Mouse (Mus musculus) megakaryocyte, embryonic 14.5 days (primary cell): Measurements from ENCODE around the gene Ccdc62. TPM values are rescaled to one million over a fixed set of nuclear protein-coding genes. Genes with fewer than 3 reads are reported as not detected.

Experiments
- H3K27me3 ChIP-seq: replicated peaks from 2 replicates; pipeline ENCODE3; 2012; ENCODE audit warnings: inconsistent platforms
- H3K36me3 ChIP-seq: replicated peaks from 2 replicates; pipeline ENCODE3; 2012; ENCODE audit warnings: low read length, inconsistent platforms, mixed read lengths
- H3K4me1 ChIP-seq: 2 replicates; pipeline ENCODE4 v1.6.1; 2012; ENCODE audit warnings: inconsistent platforms
- H3K4me3 ChIP-seq: replicated peaks from 2 replicates; pipeline ENCODE3; 2012; ENCODE audit warnings: moderate library complexity, mild to moderate bottlenecking, inconsistent platforms
- H3K9me3 ChIP-seq: 2 replicates; pipeline ENCODE4 v1.6.1; 2012; ENCODE audit warnings: inconsistent platforms
- FLI1 ChIP-seq: IDR thresholded peaks from 2 replicates; pipeline ENCODE4 v1.6.1; 2012; ENCODE audit warnings: low read length, inconsistent platforms, mixed read lengths
- GATA1 ChIP-seq: IDR thresholded peaks from 3 replicates; pipeline ENCODE4 v1.6.1; 2012; ENCODE audit warnings: mixed read lengths, low read length, inconsistent platforms, borderline replicate concordance
- polyA plus RNA-seq: library from polyadenylated mRNA; stranded (reverse); fragments of >175 nt; gene quantifications from 2 replicates; pipeline ENCODE4 v1.2.3, GENCODE M21; 2012; ENCODE audit warnings: low replicate concordance; ENCODE audit not compliant: insufficient read depth

The Ccdc62 gene
- polyA plus RNA-seq, 1 experiment, result 2.1 TPM

DNA sequence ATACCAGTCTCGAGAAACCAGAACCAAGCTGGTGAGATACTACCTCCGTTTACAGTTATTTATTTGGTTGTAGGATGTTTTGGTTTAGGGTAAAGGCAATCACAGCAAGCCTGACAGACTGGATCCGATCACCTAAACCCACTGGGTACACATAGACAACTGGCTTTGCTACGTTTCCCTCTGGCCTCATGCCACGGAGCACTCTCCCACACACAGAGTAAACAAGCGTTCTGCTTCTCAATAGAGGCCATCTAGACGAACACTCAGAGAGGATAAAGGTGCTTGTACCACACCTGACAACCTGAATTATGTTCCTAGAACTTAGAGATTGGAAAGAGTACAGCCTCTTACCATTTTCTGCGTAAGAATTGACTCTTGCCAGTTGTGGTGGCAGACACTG lies 29.6 kb downstream of the Ccdc62 start:
- TF ChIP-seq GATA1 (no peak), FLI1 (no peak)
- Histone ChIP-seq H3K9me3 (no peaks in the 10 kb centered on the region; the same call in 1 of the 2 replicates), H3K4me3 (no peak overlapping the region), H3K27me3 (peaks cover 12% of the 10 kb centered on the region), H3K4me1 (peaks cover 3% of the 10 kb centered on the region), H3K36me3 (no peaks in the 10 kb centered on the region)

DNA sequence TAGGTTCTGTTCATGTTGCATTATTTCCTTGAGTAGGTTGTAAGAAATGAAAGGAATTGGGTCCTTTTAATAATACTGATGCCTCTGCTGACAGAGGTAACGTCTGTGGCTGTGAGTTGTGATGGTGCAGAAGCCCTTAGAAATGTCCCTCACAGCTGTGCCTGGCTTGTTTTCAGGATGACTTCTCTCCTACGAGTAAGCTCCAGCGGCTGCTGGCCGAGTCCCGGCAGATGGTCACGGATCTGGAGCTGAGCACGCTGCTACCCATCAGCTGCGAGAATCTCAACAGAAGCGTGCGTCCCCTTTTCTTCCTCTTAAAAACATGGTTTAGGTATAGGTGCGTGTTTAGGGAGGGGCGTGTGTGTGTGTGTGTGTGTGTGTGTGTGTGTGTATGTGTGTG lies 30.6 kb downstream of the Ccdc62 start:
- Histone ChIP-seq H3K4me3 (no peak overlapping the region), H3K9me3 (no peaks in the 10 kb centered on the region; the same call in 1 of the 2 replicates), H3K27me3 (peaks cover 12% of the 10 kb centered on the region), H3K4me1 (peaks cover 3% of the 10 kb centered on the region), H3K36me3 (no peaks in the 10 kb centered on the region)
- TF ChIP-seq GATA1, result no peak
- no peak for TF ChIP-seq FLI1

DNA sequence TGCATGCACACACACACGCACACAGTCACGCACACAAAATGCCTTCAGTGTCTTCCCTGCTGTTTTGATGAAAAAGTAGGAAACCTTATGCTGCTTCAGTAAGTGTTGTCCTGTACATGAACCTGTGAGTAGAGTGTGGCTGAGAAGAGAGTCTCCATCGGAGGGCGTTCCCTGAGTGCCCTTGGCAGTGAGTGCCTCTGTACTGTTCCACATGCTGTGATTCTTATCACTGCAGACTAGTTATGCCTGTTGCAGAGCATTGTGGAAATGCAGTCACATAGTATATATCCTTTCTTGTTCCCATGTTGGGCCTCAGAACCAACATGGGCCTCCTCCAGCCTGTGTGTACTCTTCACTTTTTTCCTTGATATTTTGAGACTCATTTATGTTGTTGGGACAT lies 33.7 kb downstream of the Ccdc62 start:
- H3K4me1 ChIP-seq, result peaks cover 6% of the 10 kb centered on the region
- peaks cover 10% of the 10 kb centered on the region for H3K27me3 ChIP-seq
- no peak overlapping the region for H3K4me3 ChIP-seq
- TF ChIP-seq FLI1, result no peak
- no peak for TF ChIP-seq GATA1
- no peaks in the 10 kb centered on the region; the same call in 1 of the 2 replicates for H3K9me3 ChIP-seq
- H3K36me3 ChIP-seq, result no peaks in the 10 kb centered on the region

DNA sequence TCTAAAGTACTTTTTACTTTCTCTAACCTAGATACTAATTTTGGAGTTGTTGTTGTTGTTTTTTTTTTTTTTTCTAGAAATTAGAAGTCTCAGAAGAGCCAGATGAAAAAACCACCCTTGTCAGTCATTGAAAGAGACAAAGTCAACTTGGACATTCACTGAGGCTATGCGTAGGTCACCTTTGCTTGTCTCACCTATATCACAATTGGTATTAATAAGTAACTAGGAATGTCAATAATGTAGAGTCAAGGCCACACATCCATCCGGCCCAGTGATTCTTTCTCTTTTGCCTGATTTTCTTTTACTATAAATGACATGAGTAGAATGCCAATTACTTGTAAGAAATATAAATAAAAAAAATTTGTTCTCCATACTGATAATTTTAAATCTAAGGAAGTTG lies 36.3 kb downstream of the Ccdc62 start:
- H3K4me1 ChIP-seq, result peaks cover 6% of the 10 kb centered on the region
- H3K4me3 ChIP-seq, result no peak overlapping the region
- no peaks in the 10 kb centered on the region; the same call in 1 of the 2 replicates for H3K9me3 ChIP-seq
- peaks cover 19% of the 10 kb centered on the region for H3K27me3 ChIP-seq
- H3K36me3 ChIP-seq, result no peaks in the 10 kb centered on the region
- TF ChIP-seq FLI1 (no peak), GATA1 (no peak)

DNA sequence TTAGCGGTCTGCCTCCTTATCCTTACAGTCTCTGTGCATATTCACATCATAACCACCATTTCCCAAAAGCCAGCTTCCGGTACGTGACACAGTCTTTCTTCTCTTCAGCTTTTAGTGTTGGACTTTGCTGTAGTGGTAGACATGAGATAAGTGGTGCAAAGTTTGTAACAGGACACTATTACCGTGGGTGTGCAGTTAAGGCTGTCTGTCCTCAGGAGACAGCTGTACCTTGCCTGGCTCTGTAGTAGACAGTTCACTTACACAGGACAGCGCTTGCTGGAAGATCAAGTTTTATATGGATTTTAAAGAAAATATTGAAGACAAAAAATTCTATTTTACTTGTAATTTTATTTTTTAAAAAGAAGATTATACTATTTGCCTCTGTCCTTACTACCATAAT lies 38.0 kb downstream of the Ccdc62 start:
- H3K36me3 ChIP-seq, result no peaks in the 10 kb centered on the region
- H3K4me3 ChIP-seq, result no peak overlapping the region
- no peaks in the 10 kb centered on the region for H3K9me3 ChIP-seq
- H3K4me1 ChIP-seq, result peaks cover 11% of the 10 kb centered on the region
- peaks cover 32% of the 10 kb centered on the region for H3K27me3 ChIP-seq
- TF ChIP-seq GATA1 (no peak), FLI1 (no peak)

DNA sequence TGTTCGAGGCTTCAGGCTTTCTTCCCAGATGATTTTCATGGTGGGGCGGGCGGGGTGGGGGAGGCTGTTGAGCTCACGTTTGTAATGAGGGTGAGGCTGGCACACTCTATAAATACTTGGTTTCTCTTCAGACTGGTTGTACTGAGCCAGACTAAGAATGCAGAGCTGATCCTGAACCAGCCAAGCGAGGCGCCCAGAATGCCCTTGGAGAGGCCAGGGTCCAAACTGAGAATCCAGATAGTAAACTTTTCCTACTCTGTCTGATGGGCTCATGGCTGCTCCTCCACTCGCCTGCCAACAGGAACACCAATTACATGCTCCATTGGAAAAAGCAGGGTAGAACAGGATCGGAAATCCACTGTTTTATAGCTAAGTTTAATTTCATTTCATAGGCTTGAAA lies 38.7 kb downstream of the Ccdc62 start:
- TF ChIP-seq GATA1, result no peak
- TF ChIP-seq FLI1, result no peak

DNA sequence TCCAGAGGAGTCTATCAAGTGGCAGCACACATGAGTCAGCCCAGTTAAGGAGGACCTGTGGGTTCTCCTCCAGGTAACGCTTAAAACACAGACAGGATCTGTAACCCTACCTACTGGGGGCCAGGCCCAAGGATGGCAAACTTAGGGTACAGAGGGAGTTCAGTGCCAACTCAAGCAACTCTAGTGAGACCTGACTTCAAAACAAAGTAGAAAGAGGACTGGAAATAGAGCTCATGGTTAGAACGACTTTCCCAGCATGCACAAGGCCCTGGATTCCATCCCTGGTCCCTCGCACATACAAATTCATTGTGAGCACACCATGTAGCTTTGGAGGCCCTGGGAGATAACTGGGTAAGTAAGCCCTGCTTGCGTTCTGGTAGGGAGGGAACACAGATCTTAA lies 40.1 kb downstream of the Ccdc62 start:
- Histone ChIP-seq H3K4me1 (peaks cover 25% of the 10 kb centered on the region), H3K36me3 (no peaks in the 10 kb centered on the region), H3K4me3 (no peak overlapping the region), H3K9me3 (no peaks in the 10 kb centered on the region), H3K27me3 (peaks cover 43% of the 10 kb centered on the region)
- no peak for TF ChIP-seq FLI1
- TF ChIP-seq GATA1, result no peak

More for the DNA sequence above, 38.7 kb downstream of the Ccdc62 start:
- no peaks in the 10 kb centered on the region for H3K36me3 ChIP-seq
- peaks cover 35% of the 10 kb centered on the region for H3K27me3 ChIP-seq
- H3K4me3 ChIP-seq, result no peak overlapping the region
- H3K4me1 ChIP-seq, result peaks cover 18% of the 10 kb centered on the region
- no peaks in the 10 kb centered on the region for H3K9me3 ChIP-seq

DNA sequence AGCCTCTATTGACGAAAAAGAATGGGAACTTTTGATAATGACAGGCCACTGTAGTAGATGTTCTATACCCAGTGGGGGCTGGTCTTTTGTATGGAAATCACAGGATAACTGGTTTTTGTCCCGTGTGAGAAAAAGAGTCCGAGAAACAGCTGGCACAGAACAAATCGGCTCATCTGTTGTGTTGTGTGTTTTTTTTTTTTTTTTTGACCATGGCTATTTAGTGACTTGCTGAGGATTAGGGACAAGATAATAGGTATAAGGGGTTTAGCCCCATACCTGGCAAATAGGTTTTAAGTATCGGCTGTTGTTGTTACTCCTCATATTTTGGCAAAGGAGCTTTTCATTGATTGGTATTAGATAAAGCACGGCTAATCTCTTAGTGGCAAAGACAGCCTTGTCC lies 42.0 kb downstream of the Ccdc62 start:
- TF ChIP-seq GATA1 (no peak), FLI1 (no peak)
- H3K27me3 ChIP-seq, result peaks cover 60% of the 10 kb centered on the region
- H3K4me1 ChIP-seq, result peaks cover 30% of the 10 kb centered on the region

DNA sequence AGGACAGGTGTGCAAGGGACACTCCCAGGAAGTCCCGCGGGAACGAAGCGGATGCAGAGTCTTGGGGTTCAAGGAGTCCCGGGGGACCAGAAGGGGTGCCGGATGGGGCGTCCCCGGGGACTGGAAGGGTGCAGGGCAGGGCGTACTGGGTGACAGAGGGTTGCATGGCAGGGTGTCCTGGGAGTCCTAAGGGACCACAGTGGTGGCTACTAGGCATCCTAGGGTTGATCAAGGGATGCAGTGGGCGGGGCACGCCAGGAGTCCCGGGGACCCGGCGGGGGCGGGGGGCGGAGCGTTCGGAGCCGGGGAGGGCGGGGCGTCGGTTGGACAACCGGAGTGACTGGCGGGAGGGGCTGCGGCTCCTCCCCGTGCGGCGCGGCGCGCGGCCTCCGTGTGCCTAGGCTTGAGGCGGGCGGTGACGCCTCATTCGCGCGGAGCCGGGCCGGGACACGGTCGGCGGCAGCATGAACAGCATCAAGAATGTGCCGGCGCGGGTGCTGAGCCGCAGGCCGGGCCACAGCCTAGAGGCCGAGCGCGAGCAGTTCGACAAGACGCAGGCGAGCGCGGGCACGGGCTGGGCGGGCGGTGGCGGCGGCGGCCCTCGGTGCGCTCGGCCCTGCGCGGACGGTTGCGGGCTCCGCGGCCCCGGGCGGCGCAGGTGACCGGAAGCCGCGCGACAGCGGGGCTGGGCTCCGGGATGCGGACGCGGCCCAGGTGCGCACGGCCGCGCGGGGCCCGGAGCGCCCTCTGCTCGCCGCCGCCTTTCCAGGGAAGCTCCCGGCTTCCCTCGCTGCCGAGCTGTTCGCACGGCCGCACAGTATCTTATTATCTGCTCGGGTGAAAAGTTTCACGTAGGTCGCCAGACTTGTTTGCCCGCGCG lies 43.1 kb downstream of the Ccdc62 start, which contains the start of gene Hip1r:
Hip1r (plus strand) TSS at position 330 of the 880 bp plus-strand sequence.
- peaks cover 68% of the 10 kb centered on the region for H3K27me3 ChIP-seq
- peaks cover 31% of the 10 kb centered on the region for H3K4me1 ChIP-seq
- peak within 1 kb of the TSS; percentile 92 for H3K4me3 ChIP-seq
- no peaks in the 10 kb centered on the region for H3K9me3 ChIP-seq
- TF ChIP-seq FLI1 (no peak), GATA1 (no peak)
- no peaks in the 10 kb centered on the region for H3K36me3 ChIP-seq

More for the DNA sequence above, 42.0 kb downstream of the Ccdc62 start:
- no peak overlapping the region for H3K4me3 ChIP-seq
- no peaks in the 10 kb centered on the region for H3K36me3 ChIP-seq
- no peaks in the 10 kb centered on the region for H3K9me3 ChIP-seq

DNA sequence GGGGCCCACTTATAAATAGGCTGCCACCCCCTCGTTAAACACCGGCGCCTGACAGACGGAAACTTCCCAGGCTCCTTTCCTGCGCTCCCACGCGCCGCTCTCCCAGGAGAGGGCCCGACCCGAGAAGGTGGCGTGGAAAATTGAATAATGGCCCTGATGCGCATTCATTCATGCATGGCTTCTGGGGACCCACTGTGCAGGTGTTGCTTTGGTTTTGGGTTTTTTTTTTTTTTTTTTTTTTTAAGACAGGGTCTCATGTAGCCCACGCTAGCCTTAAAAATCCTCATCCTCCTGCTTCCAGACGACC lies 43.7 kb downstream of the Ccdc62 start:
- Histone ChIP-seq H3K9me3 (no peaks in the 10 kb centered on the region), H3K4me1 (peaks cover 32% of the 10 kb centered on the region), H3K27me3 (peaks cover 70% of the 10 kb centered on the region), H3K36me3 (no peaks in the 10 kb centered on the region), H3K4me3 (peak overlapping the region; percentile 92)
- TF ChIP-seq GATA1 (no peak), FLI1 (no peak)
